Mouse (Mus musculus) liver, embryonic 14 days (tissue): ENCODE measurements around the gene Vmn2r53. TPM values are rescaled to one million over a fixed set of nuclear protein-coding genes. Genes with fewer than 3 reads are reported as not detected.

ENCODE experiments used
- polyA plus RNA-seq: library from polyadenylated mRNA; depleted of rRNA; stranded (reverse); fragments of >200 nt; gene quantifications from 2 replicates; pipeline ENCODE4 v1.2.3, GENCODE M21; 2012; rRNA removed

Gene Vmn2r53
- polyA plus RNA-seq: not detected in 2 replicates

GRCm38 (mm10) chr7:12608688-12609087 lies at the start of gene Vmn2r53:
TSS of gene Vmn2r53 (minus strand) at chr7:12608788.

GRCm38 (mm10) chr7:12640219-12640618 lies 31.6 kb upstream of the Vmn2r53 start, which contains the start of gene Vmn2r54:
TSS of gene Vmn2r54 (minus strand) at chr7:12640319.

Other genes with a start within 250 kb of the Vmn2r53 start
- not detected in 2 replicates for gene Vmn1r84, start 239.5 kb downstream of the Vmn2r53 start, polyA plus RNA-seq
- 0.35 and 0.38 TPM in 2 replicates for gene Zfp551, start 186.0 kb downstream of the Vmn2r53 start, polyA plus RNA-seq
- 1.5 TPM in 2 replicates for gene Zfp606, start 130.5 kb downstream of the Vmn2r53 start, polyA plus RNA-seq
- gene 2900092C05Rik, start 96.3 kb downstream of the Vmn2r53 start, polyA plus RNA-seq: not detected in 2 replicates
- gene Vmn2r54, start 31.5 kb upstream of the Vmn2r53 start, polyA plus RNA-seq: not detected in 2 replicates
- not detected in 2 replicates for gene Vmn2r55, start 76.2 kb upstream of the Vmn2r53 start, polyA plus RNA-seq
- gene Vmn2r56, start 126.2 kb upstream of the Vmn2r53 start, polyA plus RNA-seq: not detected in 2 replicates
- gene Zscan18, start 194.8 kb upstream of the Vmn2r53 start, polyA plus RNA-seq: 0.37 and 0.47 TPM in 2 replicates
- 2.8 and 3.1 TPM in 2 replicates for gene Zfp329, start 210.1 kb upstream of the Vmn2r53 start, polyA plus RNA-seq
- 3.9 and 4.9 TPM in 2 replicates for gene Zfp110, start 226.0 kb upstream of the Vmn2r53 start, polyA plus RNA-seq